19 mouse cellular contexts compared by ENCODE assay signal in the genomic region with DNA sequence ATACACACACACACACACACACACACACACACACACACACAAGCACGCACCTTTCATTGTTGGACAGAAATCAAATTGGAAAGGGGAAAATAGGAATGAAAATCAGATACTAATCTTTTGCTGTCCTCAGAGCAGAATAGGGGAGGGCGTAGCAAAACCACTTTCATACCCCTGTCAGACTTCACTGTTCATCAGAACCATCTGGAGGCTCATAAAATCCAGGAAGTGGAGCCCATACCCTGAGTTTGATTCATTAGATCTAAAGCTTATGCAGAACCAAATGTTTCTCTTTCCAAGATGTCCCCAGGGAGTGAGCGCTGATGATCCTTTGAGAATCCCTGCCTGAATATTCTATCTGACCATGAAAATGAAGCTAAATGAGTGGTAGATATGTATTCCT.
DNase-seq lines count a peak whose midpoint lies in the region; ATAC-seq lines count a peak whose summit lies in the region.
"Had no signal": no experiment of that assay in that cellular context is flagged by ENCODE, and none has a peak within 500 bp of the region (broad histone marks: within the 10 kb centered on the region; RNA-seq: fewer than 3 reads in every experiment).

No protein-coding gene starts in this region.

- H3K27me3 ChIP-seq in forebrain, embryonic 15.5 days: no peaks in the 10 kb centered on the region
- H3K27me3 ChIP-seq in forebrain, embryonic 10.5 days (ENCODE audit: poor library complexity, severe bottlenecking): no peaks in the 10 kb centered on the region
- no peaks in the 10 kb centered on the region for H3K27me3 ChIP-seq in midbrain, embryonic 14.5 days (ENCODE audit: control insufficient read depth, insufficient read depth, low read length)
- no peaks in the 10 kb centered on the region for H3K27me3 ChIP-seq in midbrain, embryonic 11.5 days (ENCODE audit: control insufficient read depth, insufficient read depth, low read length)
- H3K27me3 ChIP-seq in kidney, embryonic 16.5 days (ENCODE audit: insufficient read depth, low read length): no peaks in the 10 kb centered on the region
- no peaks in the 10 kb centered on the region for H3K27me3 ChIP-seq in liver, embryonic 12.5 days (replicated peaks)
- H3K27me3 ChIP-seq: embryonic facial prominence, embryonic 15.5 days; hindbrain, embryonic 12.5 days; neural tube, embryonic 12.5 days had no signal

- H3K9me3 ChIP-seq in forebrain, embryonic 15.5 days: no peaks in the 10 kb centered on the region
- H3K9me3 ChIP-seq in forebrain, embryonic 10.5 days: no peaks in the 10 kb centered on the region
- no peaks in the 10 kb centered on the region for H3K9me3 ChIP-seq in midbrain, embryonic 14.5 days (ENCODE audit: control insufficient read depth, low read length)
- H3K9me3 ChIP-seq in midbrain, embryonic 11.5 days (ENCODE audit: control insufficient read depth, low read length): no peaks in the 10 kb centered on the region
- H3K9me3 ChIP-seq in kidney, embryonic 16.5 days (ENCODE audit: low read length): no peaks in the 10 kb centered on the region; the same call in 1 of the 2 replicates
- H3K9me3 ChIP-seq in liver, embryonic 12.5 days (replicated peaks): no peaks in the 10 kb centered on the region
- H3K9me3 ChIP-seq: embryonic facial prominence, embryonic 15.5 days; hindbrain, embryonic 12.5 days; neural tube, embryonic 12.5 days had no signal

- 76% methylated on average over 3 of the region's 3 CpGs for WGBS in forebrain, embryonic 15.5 days
- 86% methylated on average over 3 of the region's 3 CpGs for WGBS in forebrain, embryonic 10.5 days
- 86% methylated on average over 3 of the region's 3 CpGs for WGBS in midbrain, embryonic 14.5 days
- 93% methylated on average over 3 of the region's 3 CpGs for WGBS in midbrain, embryonic 11.5 days
- WGBS in kidney, embryonic 16.5 days: 53% methylated on average over 3 of the region's 3 CpGs
- WGBS in liver, embryonic 12.5 days (ENCODE audit: insufficient replicate concordance): 63% methylated on average over 3 of the region's 3 CpGs

- no peaks in the 10 kb centered on the region for H3K36me3 ChIP-seq in forebrain, embryonic 15.5 days
- no peaks in the 10 kb centered on the region for H3K36me3 ChIP-seq in forebrain, embryonic 10.5 days (replicated peaks)
- H3K36me3 ChIP-seq in midbrain, embryonic 14.5 days (ENCODE audit: control insufficient read depth, insufficient read depth, low read length): no peaks in the 10 kb centered on the region
- H3K36me3 ChIP-seq in midbrain, embryonic 11.5 days (ENCODE audit: control insufficient read depth, insufficient read depth, low read length): no peaks in the 10 kb centered on the region
- H3K36me3 ChIP-seq in kidney, embryonic 16.5 days (ENCODE audit: insufficient read depth, low read length): no peaks in the 10 kb centered on the region
- H3K36me3 ChIP-seq in liver, embryonic 12.5 days: no peaks in the 10 kb centered on the region
- H3K36me3 ChIP-seq: embryonic facial prominence, embryonic 15.5 days; hindbrain, embryonic 12.5 days; neural tube, embryonic 12.5 days had no signal

- H3K4me1 ChIP-seq in forebrain, embryonic 15.5 days: no peaks in the 10 kb centered on the region
- H3K4me1 ChIP-seq in forebrain, embryonic 10.5 days: no peaks in the 10 kb centered on the region
- no peaks in the 10 kb centered on the region for H3K4me1 ChIP-seq in midbrain, embryonic 14.5 days (ENCODE audit: control insufficient read depth, insufficient read depth, low read length)
- no peaks in the 10 kb centered on the region for H3K4me1 ChIP-seq in midbrain, embryonic 11.5 days (ENCODE audit: control insufficient read depth, insufficient read depth, low read length)
- no peaks in the 10 kb centered on the region for H3K4me1 ChIP-seq in kidney, embryonic 16.5 days (ENCODE audit: insufficient read depth, low read length)
- no peaks in the 10 kb centered on the region for H3K4me1 ChIP-seq in liver, embryonic 12.5 days
- H3K4me1 ChIP-seq: embryonic facial prominence, embryonic 15.5 days; hindbrain, embryonic 12.5 days; neural tube, embryonic 12.5 days had no signal

- no peak overlapping the region for H3K4me2 ChIP-seq in forebrain, embryonic 15.5 days (replicated peaks)
- H3K4me2 ChIP-seq in midbrain, embryonic 14.5 days (ENCODE audit: low read length): no peak overlapping the region
- H3K4me2 ChIP-seq in midbrain, embryonic 11.5 days: no peak overlapping the region
- H3K4me2 ChIP-seq in kidney, embryonic 16.5 days (replicated peaks; ENCODE audit: low read depth, low read length): no peak overlapping the region
- H3K4me2 ChIP-seq in liver, embryonic 12.5 days: no peak overlapping the region
- H3K4me2 ChIP-seq: embryonic facial prominence, embryonic 15.5 days; heart, embryonic 11.5 days; hindbrain, embryonic 12.5 days; neural tube, embryonic 12.5 days had no signal

- DNase-seq in forebrain, embryonic 10.5 days (ENCODE audit: extremely low spot score, low spot score): no peak
- DNase-seq in midbrain, embryonic 14.5 days: peak; percentile 13
- DNase-seq in midbrain, embryonic 11.5 days (ENCODE audit: low spot score, missing footprints): no peak
- peak; percentile 17 for DNase-seq in mesoderm, embryonic 11.5 days (ENCODE audit: low read depth, low spot score)
- no peak for DNase-seq in left cerebral cortex, postnatal 25 days (ENCODE audit: low spot score in 2 of 2)
- DNase-seq: B cell, adult 2 months; cerebellum, adult 8-10 months; gastrocnemius, adult 2 months; heart, postnatal 14 days; liver; liver, postnatal 0 days; thymus, postnatal 14 days had no signal

- no peak overlapping the region for H3K27ac ChIP-seq in forebrain, embryonic 15.5 days (replicated peaks)
- no peak overlapping the region for H3K27ac ChIP-seq in forebrain, embryonic 10.5 days
- no peak overlapping the region for H3K27ac ChIP-seq in midbrain, embryonic 14.5 days (replicated peaks; ENCODE audit: low read depth, low read length)
- H3K27ac ChIP-seq in midbrain, embryonic 11.5 days (ENCODE audit: low read depth, low read length): no peak overlapping the region
- no peak overlapping the region for H3K27ac ChIP-seq in kidney, embryonic 16.5 days (ENCODE audit: low read length)
- H3K27ac ChIP-seq in liver, embryonic 12.5 days: no peak overlapping the region
- H3K27ac ChIP-seq: embryonic facial prominence, embryonic 15.5 days; gastrocnemius, adult 2 months; hindbrain, embryonic 12.5 days; neural tube, embryonic 12.5 days had no signal

- H3K9ac ChIP-seq in forebrain, embryonic 15.5 days (replicated peaks): no peak overlapping the region
- no peak overlapping the region for H3K9ac ChIP-seq in midbrain, embryonic 14.5 days (replicated peaks; ENCODE audit: low read length)
- H3K9ac ChIP-seq in midbrain, embryonic 11.5 days (ENCODE audit: low read length): no peak overlapping the region
- H3K9ac ChIP-seq in kidney, embryonic 16.5 days (replicated peaks; ENCODE audit: low read length): no peak overlapping the region
- H3K9ac ChIP-seq in liver, embryonic 12.5 days: no peak overlapping the region
- H3K9ac ChIP-seq: embryonic facial prominence, embryonic 15.5 days; hindbrain, embryonic 12.5 days; liver, postnatal 0 days; neural tube, embryonic 12.5 days had no signal

- ATAC-seq in forebrain, embryonic 15.5 days (replicated peaks): peak; percentile 62; the same call in 1 of the 2 replicates
- ATAC-seq in midbrain, embryonic 14.5 days (ENCODE audit: low FRiP score, low TSS enrichment): no peak
- no peak for ATAC-seq in midbrain, embryonic 11.5 days (ENCODE audit: low FRiP score)
- peak; percentile 81 for ATAC-seq in kidney, embryonic 16.5 days (ENCODE audit: low FRiP score, low TSS enrichment)
- ATAC-seq in liver, embryonic 12.5 days: no peak
- ATAC-seq: liver, postnatal 0 days had no signal

- H3K4me3 ChIP-seq in forebrain, embryonic 15.5 days: no peak overlapping the region
- H3K4me3 ChIP-seq in forebrain, embryonic 10.5 days: no peak overlapping the region
- no peak overlapping the region for H3K4me3 ChIP-seq in midbrain, embryonic 14.5 days (replicated peaks; ENCODE audit: low read depth, low read length)
- H3K4me3 ChIP-seq in midbrain, embryonic 11.5 days (ENCODE audit: low read depth, low read length): no peak overlapping the region
- no peak overlapping the region for H3K4me3 ChIP-seq in kidney, embryonic 16.5 days (ENCODE audit: low read length)
- no peak overlapping the region for H3K4me3 ChIP-seq in liver, embryonic 12.5 days
- H3K4me3 ChIP-seq: embryonic facial prominence, embryonic 15.5 days; gastrocnemius, adult 2 months; hindbrain, embryonic 12.5 days; neural tube, embryonic 12.5 days had no signal

- intact Hi-C loops in left cerebral cortex, postnatal 25 days (cut with DNase I): no loop called here

Comparison
In these comparisons a context has a peak if more than half of its experiments do, and no peak if none do; other contexts are left out.
1. DNase-seq: peak in midbrain, embryonic 14.5 days (single experiment) and mesoderm, embryonic 11.5 days (single experiment); none in forebrain, embryonic 10.5 days (single experiment), midbrain, embryonic 11.5 days (single experiment) and left cerebral cortex, postnatal 25 days (0 of 2).
2. ATAC-seq: peak in forebrain, embryonic 15.5 days (single experiment) and kidney, embryonic 16.5 days (single experiment); none in midbrain, embryonic 14.5 days (single experiment), midbrain, embryonic 11.5 days (single experiment) and liver, embryonic 12.5 days (single experiment).